Mouse (Mus musculus): ENCODE results near the gene Dgki. TPM values are rescaled to one million over a fixed set of nuclear protein-coding genes. Genes with fewer than 3 reads are reported as not detected.

The Dgki gene
- polyA plus RNA-seq, 1 experiment from 2014 or later, result 0.81 TPM

GRCm38 (mm10) chr6:37291171-37291570 is 8.8 kb downstream of the Dgki start:
- H3K27me3 ChIP-seq (replicated peaks), result no peaks in the 10 kb centered on the region
- 84% methylated on average over 1 of the region's 1 CpGs for WGBS
- H3K27ac ChIP-seq, result peak overlapping the region; percentile 54; the same call in 1 of the 2 replicates
- no peak for ATAC-seq (ENCODE audit: insufficient read depth, low FRiP score, low read depth)
- no peaks in the 10 kb centered on the region for H3K9me3 ChIP-seq
- H3K4me2 ChIP-seq, result no peak overlapping the region
- no peaks in the 10 kb centered on the region; the same call in 1 of the 2 replicates for H3K4me1 ChIP-seq
- H3K9ac ChIP-seq, result no peak overlapping the region
- H3K36me3 ChIP-seq, result no peaks in the 10 kb centered on the region
- no peak overlapping the region for H3K4me3 ChIP-seq (replicated peaks)

- no peak for ATAC-seq (ENCODE audit: insufficient read depth, low FRiP score, low read depth)
- WGBS, result 94% methylated on average over 3 of the region's 3 CpGs
Measured at GRCm38 (mm10) chr6:37290691-37291090, 9.3 kb downstream of the Dgki start.

GRCm38 (mm10) chr6:37286134-37286533 is 13.8 kb downstream of the Dgki start:
- Histone ChIP-seq H3K27ac (no peak overlapping the region), H3K36me3 (no peaks in the 10 kb centered on the region), H3K9me3 (no peaks in the 10 kb centered on the region), H3K4me2 (no peak overlapping the region), H3K27me3 (replicated peaks) (no peaks in the 10 kb centered on the region), H3K4me3 (replicated peaks) (no peak overlapping the region), H3K9ac (no peak overlapping the region), H3K4me1 (no peaks in the 10 kb centered on the region)
- 89% methylated on average over 4 of the region's 4 CpGs for WGBS
- ATAC-seq (ENCODE audit: insufficient read depth, low FRiP score, low read depth), result no peak

More at GRCm38 (mm10) chr6:37290691-37291090, 9.3 kb downstream of the Dgki start:
- Histone ChIP-seq H3K36me3 (no peaks in the 10 kb centered on the region), H3K4me3 (replicated peaks) (no peak overlapping the region), H3K9ac (no peak overlapping the region), H3K27ac (no peak overlapping the region), H3K9me3 (no peaks in the 10 kb centered on the region), H3K4me1 (no peaks in the 10 kb centered on the region; the same call in 1 of the 2 replicates), H3K4me2 (no peak overlapping the region), H3K27me3 (replicated peaks) (no peaks in the 10 kb centered on the region)

- WGBS, result 89% methylated on average over 9 of the region's 9 CpGs
- Histone ChIP-seq H3K4me1 (no peaks in the 10 kb centered on the region), H3K4me2 (no peak overlapping the region), H3K9me3 (no peaks in the 10 kb centered on the region), H3K27me3 (replicated peaks) (no peaks in the 10 kb centered on the region), H3K9ac (no peak overlapping the region), H3K4me3 (replicated peaks) (no peak overlapping the region), H3K27ac (no peak overlapping the region), H3K36me3 (no peaks in the 10 kb centered on the region)
- ATAC-seq (ENCODE audit: insufficient read depth, low FRiP score, low read depth), result no peak
Measured at GRCm38 (mm10) chr6:37284879-37285278, 15.1 kb downstream of the Dgki start.

GRCm38 (mm10) chr6:37283336-37283735 is 16.6 kb downstream of the Dgki start:
- Histone ChIP-seq H3K27ac (no peak overlapping the region), H3K27me3 (replicated peaks) (no peaks in the 10 kb centered on the region), H3K4me2 (no peak overlapping the region), H3K36me3 (no peaks in the 10 kb centered on the region), H3K4me1 (no peaks in the 10 kb centered on the region), H3K9ac (no peak overlapping the region), H3K4me3 (replicated peaks) (no peak overlapping the region), H3K9me3 (no peaks in the 10 kb centered on the region)
- 45% methylated on average over 2 of the region's 2 CpGs for WGBS
- ATAC-seq (ENCODE audit: insufficient read depth, low FRiP score, low read depth), result no peak

- no peaks in the 10 kb centered on the region for H3K27me3 ChIP-seq (replicated peaks)
- WGBS, result 45% methylated on average over 1 of the region's 1 CpGs
Measured at GRCm38 (mm10) chr6:37282659-37283058, 17.3 kb downstream of the Dgki start.

GRCm38 (mm10) chr6:37276834-37277715 is 22.9 kb downstream of the Dgki start:
- Histone ChIP-seq H3K4me3 (replicated peaks) (no peak overlapping the region), H3K36me3 (no peaks in the 10 kb centered on the region), H3K4me1 (no peaks in the 10 kb centered on the region), H3K4me2 (no peak overlapping the region), H3K9ac (no peak overlapping the region), H3K27me3 (replicated peaks) (no peaks in the 10 kb centered on the region), H3K9me3 (no peaks in the 10 kb centered on the region), H3K27ac (no peak overlapping the region)
- 55% methylated on average over 6 of the region's 6 CpGs for WGBS
- ATAC-seq (ENCODE audit: insufficient read depth, low FRiP score, low read depth), result no peak

More at GRCm38 (mm10) chr6:37282659-37283058, 17.3 kb downstream of the Dgki start:
- H3K36me3 ChIP-seq, result no peaks in the 10 kb centered on the region
- no peaks in the 10 kb centered on the region for H3K4me1 ChIP-seq
- H3K4me2 ChIP-seq, result no peak overlapping the region
- H3K9ac ChIP-seq, result no peak overlapping the region
- H3K9me3 ChIP-seq, result no peaks in the 10 kb centered on the region
- no peak overlapping the region for H3K4me3 ChIP-seq (replicated peaks)
- no peak overlapping the region for H3K27ac ChIP-seq
- no peak for ATAC-seq (ENCODE audit: insufficient read depth, low FRiP score, low read depth)

GRCm38 (mm10) chr6:37276181-37276580 is 23.8 kb downstream of the Dgki start:
- Histone ChIP-seq H3K9ac (no peak overlapping the region), H3K4me1 (no peaks in the 10 kb centered on the region), H3K9me3 (no peaks in the 10 kb centered on the region), H3K27ac (no peak overlapping the region), H3K36me3 (no peaks in the 10 kb centered on the region), H3K27me3 (replicated peaks) (no peaks in the 10 kb centered on the region), H3K4me3 (replicated peaks) (no peak overlapping the region), H3K4me2 (no peak overlapping the region)
- WGBS, result 50% methylated on average over 5 of the region's 5 CpGs
- ATAC-seq (ENCODE audit: insufficient read depth, low FRiP score, low read depth), result no peak

GRCm38 (mm10) chr6:37270905-37271591 is 28.9 kb downstream of the Dgki start:
- H3K27me3 ChIP-seq (replicated peaks), result no peaks in the 10 kb centered on the region
- H3K4me3 ChIP-seq (replicated peaks), result no peak overlapping the region
- H3K9me3 ChIP-seq, result no peaks in the 10 kb centered on the region
- H3K4me1 ChIP-seq, result no peaks in the 10 kb centered on the region
- ATAC-seq (ENCODE audit: insufficient read depth, low FRiP score, low read depth), result no peak
- H3K4me2 ChIP-seq, result no peak overlapping the region
- WGBS, result 60% methylated on average over 8 of the region's 8 CpGs
- no peak overlapping the region for H3K9ac ChIP-seq
- H3K27ac ChIP-seq, result no peak overlapping the region
- no peaks in the 10 kb centered on the region for H3K36me3 ChIP-seq

GRCm38 (mm10) chr6:37268589-37268988 is 31.4 kb downstream of the Dgki start:
- no peaks in the 10 kb centered on the region for H3K36me3 ChIP-seq
- H3K9me3 ChIP-seq, result no peaks in the 10 kb centered on the region
- no peak for ATAC-seq (ENCODE audit: insufficient read depth, low FRiP score, low read depth)
- 50% methylated on average over 6 of the region's 6 CpGs for WGBS
- no peaks in the 10 kb centered on the region for H3K4me1 ChIP-seq
- no peak overlapping the region for H3K4me2 ChIP-seq
- H3K27me3 ChIP-seq (replicated peaks), result no peaks in the 10 kb centered on the region
- H3K9ac ChIP-seq, result no peak overlapping the region
- H3K4me3 ChIP-seq (replicated peaks), result no peak overlapping the region
- no peak overlapping the region for H3K27ac ChIP-seq

- 88% methylated on average over 4 of the region's 4 CpGs for WGBS
- no peaks in the 10 kb centered on the region for H3K4me1 ChIP-seq
- H3K36me3 ChIP-seq, result no peaks in the 10 kb centered on the region
- no peak overlapping the region for H3K27ac ChIP-seq
- no peak overlapping the region for H3K4me2 ChIP-seq
- H3K9ac ChIP-seq, result no peak overlapping the region
- no peaks in the 10 kb centered on the region for H3K9me3 ChIP-seq
- no peak overlapping the region for H3K4me3 ChIP-seq (replicated peaks)
- ATAC-seq (ENCODE audit: insufficient read depth, low FRiP score, low read depth), result no peak
- H3K27me3 ChIP-seq (replicated peaks), result no peaks in the 10 kb centered on the region
Measured at GRCm38 (mm10) chr6:37267952-37268351, 32.0 kb downstream of the Dgki start.

GRCm38 (mm10) chr6:37262486-37262885 is 37.5 kb downstream of the Dgki start:
- WGBS, result 75% methylated on average over 7 of the region's 7 CpGs

More at GRCm38 (mm10) chr6:37262486-37262885, 37.5 kb downstream of the Dgki start:
- Histone ChIP-seq H3K9ac (no peak overlapping the region), H3K4me2 (no peak overlapping the region), H3K4me1 (no peaks in the 10 kb centered on the region), H3K4me3 (replicated peaks) (no peak overlapping the region), H3K9me3 (no peaks in the 10 kb centered on the region), H3K27ac (no peak overlapping the region), H3K36me3 (no peaks in the 10 kb centered on the region), H3K27me3 (replicated peaks) (no peaks in the 10 kb centered on the region)
- ATAC-seq (ENCODE audit: insufficient read depth, low FRiP score, low read depth), result no peak
